Mouse (Mus musculus) erythroblast, embryonic 14.5 days (primary cell): ENCODE measurements around the gene Pramel6.

Source experiments
- GATA1 ChIP-seq: IDR thresholded peaks from 2 replicates; pipeline ENCODE4 v1.6.1; 2012; ENCODE audit warnings: low read length, inconsistent platforms, mixed read lengths
- TAL1 ChIP-seq: IDR thresholded peaks from 3 replicates; pipeline ENCODE4 v1.6.1; 2012; ENCODE audit warnings: low read length, inconsistent platforms, mixed read lengths

DNA sequence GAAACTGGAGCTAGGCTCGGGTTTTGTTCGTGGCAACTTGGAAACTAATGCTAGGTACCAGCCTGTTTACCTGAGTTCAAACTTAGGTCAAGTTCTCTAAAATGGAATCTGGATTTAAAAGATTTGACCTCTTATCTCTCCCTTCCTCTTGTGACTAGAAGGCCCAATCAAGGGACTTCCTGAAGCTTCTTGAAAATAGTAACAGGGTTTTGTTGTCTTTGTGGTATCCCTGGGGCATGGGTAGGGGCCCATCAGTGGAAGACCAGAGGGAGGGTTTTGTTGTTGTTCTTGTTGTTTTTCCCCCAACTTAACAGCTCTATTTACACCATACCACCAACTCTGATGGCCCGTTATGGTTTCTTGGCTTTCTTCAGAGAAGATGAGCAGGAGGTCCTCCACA, 10.2 kb downstream of the Pramel6 start:
- TF ChIP-seq TAL1 (no peak), GATA1 (no peak)
